Mouse (Mus musculus) neural tube, embryonic 14.5 days (tissue): ENCODE data around the gene Myo1h. TPM values are rescaled to one million over a fixed set of nuclear protein-coding genes. Genes with fewer than 3 reads are reported as not detected.

ENCODE experiments used
- ATAC-seq: fragments of 200-750 bp; cut with Nextera tagmentation; 2 replicates; pipeline ENCODE4 v1.8.0; 2017; ENCODE audit warnings: low read depth, mild to moderate bottlenecking, moderate TSS enrichment, moderate library complexity
- H3K27ac ChIP-seq: fragments of 300-500 bp; sonication (generic); 2 replicates; pipeline ENCODE4 v1.5.1; 2014; ENCODE audit warnings: low read depth, mild to moderate bottlenecking, control low read depth, low read length, moderate library complexity, mixed read lengths
- H3K27me3 ChIP-seq: fragments of 300-500 bp; sonication (generic); 2 replicates; pipeline ENCODE4 v1.6.1; 2014; ENCODE audit warnings: low read length; ENCODE audit not compliant: control insufficient read depth, insufficient read depth
- H3K36me3 ChIP-seq: fragments of 300-500 bp; sonication (generic); 2 replicates; pipeline ENCODE4 v1.6.1; 2014; ENCODE audit warnings: low read length, mixed read lengths; ENCODE audit not compliant: control insufficient read depth, insufficient read depth
- H3K4me1 ChIP-seq: fragments of 300-500 bp; sonication (generic); 2 replicates; pipeline ENCODE4 v1.6.1; 2014; ENCODE audit warnings: low read length; ENCODE audit not compliant: control insufficient read depth, insufficient read depth
- H3K4me2 ChIP-seq: fragments of 300-500 bp; sonication (generic); 2 replicates; pipeline ENCODE4 v1.6.1; 2014; ENCODE audit warnings: mild to moderate bottlenecking, low read depth, low read length, control low read depth
- H3K4me3 ChIP-seq: fragments of 300-500 bp; sonication (generic); 2 replicates; pipeline ENCODE4 v1.5.1; 2014; ENCODE audit warnings: low read depth, low read length, control low read depth, mixed read lengths
- H3K9ac ChIP-seq: fragments of 300-500 bp; sonication (generic); replicated peaks from 2 replicates; pipeline ENCODE4 v1.6.1; 2014; ENCODE audit warnings: low read depth, mild to moderate bottlenecking, control low read depth, low read length, mixed read lengths
- H3K9me3 ChIP-seq: fragments of 300-500 bp; sonication (generic); 2 replicates; pipeline ENCODE4 v1.6.1; 2016; ENCODE audit warnings: low read length; ENCODE audit not compliant: control insufficient read depth
- WGBS: fragments of 180-500 bp; shearing (Covaris S2); extraction: QIAGEN DNeasy Blood & Tissue Kit; methylation state at CpG from one replicate; pipeline ENCODE4 v1.1.7; 2014; 5-methylcytosine and 5-hydroxymethylcytosine counted together
- polyA plus RNA-seq: library from polyadenylated mRNA; unstranded; fragments of >200 nt; fragmentation: Nextera tagmentation; extraction: Ambion mirVana; gene quantifications from 2 replicates; pipeline ENCODE4 v1.2.1, GENCODE M21; 2014

Myo1h gene
- polyA plus RNA-seq, 1 experiment from 2014 or later, result 0.75 TPM

GRCm38 (mm10) chr5:114285398-114285700 is 3.6 kb upstream of the Myo1h start:
- no peak overlapping the region for H3K27ac ChIP-seq
- no peak overlapping the region for H3K9ac ChIP-seq
- H3K4me2 ChIP-seq, result no peak overlapping the region
- H3K27me3 ChIP-seq, result peaks cover 4% of the 10 kb centered on the region; the same call in 1 of the 2 replicates
- no peaks in the 10 kb centered on the region for H3K36me3 ChIP-seq
- no peak overlapping the region for H3K4me3 ChIP-seq
- H3K9me3 ChIP-seq, result no peaks in the 10 kb centered on the region
- 97% methylated on average over 3 of the region's 3 CpGs for WGBS
- no peak for ATAC-seq
- peaks cover 3% of the 10 kb centered on the region; the same call in 1 of the 2 replicates for H3K4me1 ChIP-seq

DNA sequence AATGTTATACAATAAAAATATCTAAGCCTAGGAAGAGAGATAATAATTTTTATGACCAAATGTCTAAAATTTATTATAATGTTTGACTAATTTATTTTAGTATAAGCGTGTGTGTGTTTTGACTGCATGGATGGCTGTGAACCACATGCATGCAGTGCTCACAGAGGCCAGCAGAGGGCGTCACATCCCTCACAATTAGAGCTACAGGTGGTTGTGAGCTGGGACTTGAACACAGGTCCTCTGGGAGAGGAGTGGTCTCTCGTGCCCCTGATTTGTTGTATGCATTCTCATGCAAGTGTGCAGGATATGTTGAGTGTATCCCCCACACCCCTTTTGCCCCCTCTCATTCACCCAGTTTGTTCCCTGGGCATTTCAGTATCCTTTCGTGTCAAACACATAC is 2.9 kb upstream of the Myo1h start:
- Histone ChIP-seq H3K4me3 (no peak overlapping the region), H3K4me1 (peaks cover 3% of the 10 kb centered on the region; the same call in 1 of the 2 replicates), H3K9ac (no peak overlapping the region), H3K27ac (no peak overlapping the region), H3K9me3 (no peaks in the 10 kb centered on the region), H3K36me3 (no peaks in the 10 kb centered on the region), H3K27me3 (peaks cover 4% of the 10 kb centered on the region; the same call in 1 of the 2 replicates), H3K4me2 (no peak overlapping the region)
- 83% methylated on average over 4 of the region's 4 CpGs for WGBS
- ATAC-seq, result no peak

- Histone ChIP-seq H3K36me3 (no peaks in the 10 kb centered on the region), H3K4me1 (peaks cover 3% of the 10 kb centered on the region; the same call in 1 of the 2 replicates), H3K27ac (no peak overlapping the region), H3K4me3 (no peak overlapping the region), H3K9ac (no peak overlapping the region), H3K9me3 (no peaks in the 10 kb centered on the region), H3K27me3 (peaks cover 4% of the 10 kb centered on the region; the same call in 1 of the 2 replicates), H3K4me2 (no peak overlapping the region)
- 85% methylated on average over 16 of the region's 16 CpGs for WGBS
- no peak for ATAC-seq
Observed at GRCm38 (mm10) chr5:114286872-114287571, 1.9 kb upstream of the Myo1h start.

DNA sequence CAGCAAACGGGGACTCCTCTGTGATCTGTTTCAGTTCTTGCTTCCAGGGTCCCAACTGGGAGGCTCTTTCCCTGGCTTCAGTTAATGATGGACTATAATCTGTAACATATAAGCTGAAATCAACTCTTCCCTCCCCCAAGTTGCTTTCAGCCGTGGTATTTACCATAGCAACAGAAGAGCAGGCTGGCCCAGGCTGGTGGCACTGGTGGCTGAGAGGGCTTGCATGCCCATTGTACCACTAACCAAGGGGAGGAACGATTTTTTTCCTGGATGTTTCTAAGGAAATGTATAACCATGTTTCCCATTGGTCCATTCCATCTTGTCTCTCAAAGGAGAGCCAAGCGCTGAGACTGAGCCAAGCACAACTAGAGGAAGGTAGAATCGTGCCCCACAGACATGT is 570 bp upstream of the Myo1h start:
- 86% methylated on average over 5 of the region's 5 CpGs for WGBS
- ATAC-seq, result no peak
- no peak overlapping the region for H3K27ac ChIP-seq
- no peak overlapping the region for H3K9ac ChIP-seq
- peaks cover 3% of the 10 kb centered on the region; the same call in 1 of the 2 replicates for H3K4me1 ChIP-seq
- no peaks in the 10 kb centered on the region for H3K36me3 ChIP-seq
- H3K4me2 ChIP-seq, result no peak overlapping the region
- no peak overlapping the region for H3K4me3 ChIP-seq
- peaks cover 4% of the 10 kb centered on the region; the same call in 1 of the 2 replicates for H3K27me3 ChIP-seq
- no peaks in the 10 kb centered on the region for H3K9me3 ChIP-seq

DNA sequence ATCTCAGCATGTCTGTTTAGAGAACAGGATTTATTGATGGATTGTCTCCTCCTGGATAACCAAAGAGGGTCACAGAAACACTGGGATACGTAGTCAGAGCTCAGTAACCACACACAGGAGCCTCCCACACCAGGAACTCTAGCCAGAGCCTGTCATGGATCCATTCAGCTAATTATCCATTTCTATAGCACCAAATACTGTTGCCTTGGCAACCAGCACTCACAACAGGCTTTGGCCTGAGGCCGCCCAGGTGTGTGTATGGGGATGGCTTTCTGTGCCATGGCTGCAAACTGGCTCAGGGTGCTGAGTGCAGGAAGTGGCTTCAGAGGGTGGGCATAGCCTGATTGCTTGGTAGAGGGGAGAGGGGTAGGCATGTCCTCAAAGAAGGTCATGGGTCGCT is 1.0 kb downstream of the Myo1h start:
- H3K9me3 ChIP-seq, result no peaks in the 10 kb centered on the region
- no peak overlapping the region for H3K9ac ChIP-seq
- peaks cover 3% of the 10 kb centered on the region; the same call in 1 of the 2 replicates for H3K4me1 ChIP-seq
- H3K4me2 ChIP-seq, result no peak overlapping the region
- H3K36me3 ChIP-seq, result no peaks in the 10 kb centered on the region
- WGBS, result 52% methylated on average over 3 of the region's 3 CpGs
- H3K27ac ChIP-seq, result no peak overlapping the region
- H3K27me3 ChIP-seq, result peaks cover 9% of the 10 kb centered on the region; the same call in 1 of the 2 replicates
- peak; percentile 24; the same call in 1 of the 2 replicates for ATAC-seq
- H3K4me3 ChIP-seq, result no peak overlapping the region

- Histone ChIP-seq H3K4me3 (no peak overlapping the region), H3K9me3 (no peaks in the 10 kb centered on the region), H3K27ac (no peak overlapping the region), H3K36me3 (no peaks in the 10 kb centered on the region), H3K27me3 (0 out of 2 replicates have a peak, but pooled peaks cover 6% of the 10 kb centered on the region), H3K4me2 (no peak overlapping the region), H3K9ac (no peak overlapping the region), H3K4me1 (peaks cover 14% of the 10 kb centered on the region; the same call in 1 of the 2 replicates)
- no peak for ATAC-seq
- 15% methylated on average over 22 of the region's 22 CpGs for WGBS
Observed at GRCm38 (mm10) chr5:114296693-114297631, 8.0 kb downstream of the Myo1h start.

DNA sequence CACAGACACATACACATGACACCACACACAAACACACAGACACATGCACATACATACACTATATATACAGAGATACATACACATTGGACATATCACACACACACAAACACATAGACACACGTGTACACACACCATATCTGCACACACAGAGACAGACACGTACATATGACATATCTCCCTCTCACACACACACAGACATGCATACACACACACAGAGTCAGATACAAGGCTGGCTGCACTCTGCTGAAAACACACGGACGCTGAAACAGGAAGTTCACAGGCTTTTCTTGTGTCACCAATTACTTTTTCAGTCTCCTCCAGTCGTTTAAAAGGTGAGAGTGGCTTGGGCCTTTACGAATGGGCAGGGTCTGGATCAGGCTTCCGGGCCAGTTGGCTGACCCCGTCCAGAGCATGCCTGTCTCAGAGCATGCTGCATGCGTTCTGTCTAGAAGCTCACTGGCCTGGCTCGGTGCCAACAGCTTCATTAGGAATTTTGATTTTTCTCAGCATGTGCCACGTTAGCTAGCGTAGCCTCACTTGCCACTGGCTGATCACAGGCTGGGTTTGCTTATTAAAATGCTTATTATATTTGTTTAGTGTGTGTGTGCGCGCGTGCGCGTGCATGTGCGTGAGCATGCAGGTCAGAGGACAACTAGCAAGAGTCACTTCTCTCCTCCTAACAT is 9.4 kb downstream of the Myo1h start:
- WGBS, result 46% methylated on average over 18 of the region's 18 CpGs
- Histone ChIP-seq H3K4me2 (no peak overlapping the region), H3K4me1 (peaks cover 14% of the 10 kb centered on the region; the same call in 1 of the 2 replicates), H3K4me3 (no peak overlapping the region), H3K9ac (no peak overlapping the region), H3K27me3 (0 out of 2 replicates have a peak, but pooled peaks cover 9% of the 10 kb centered on the region), H3K36me3 (no peaks in the 10 kb centered on the region), H3K9me3 (no peaks in the 10 kb centered on the region), H3K27ac (no peak overlapping the region)
- peak; percentile 21; the same call in 1 of the 2 replicates for ATAC-seq

DNA sequence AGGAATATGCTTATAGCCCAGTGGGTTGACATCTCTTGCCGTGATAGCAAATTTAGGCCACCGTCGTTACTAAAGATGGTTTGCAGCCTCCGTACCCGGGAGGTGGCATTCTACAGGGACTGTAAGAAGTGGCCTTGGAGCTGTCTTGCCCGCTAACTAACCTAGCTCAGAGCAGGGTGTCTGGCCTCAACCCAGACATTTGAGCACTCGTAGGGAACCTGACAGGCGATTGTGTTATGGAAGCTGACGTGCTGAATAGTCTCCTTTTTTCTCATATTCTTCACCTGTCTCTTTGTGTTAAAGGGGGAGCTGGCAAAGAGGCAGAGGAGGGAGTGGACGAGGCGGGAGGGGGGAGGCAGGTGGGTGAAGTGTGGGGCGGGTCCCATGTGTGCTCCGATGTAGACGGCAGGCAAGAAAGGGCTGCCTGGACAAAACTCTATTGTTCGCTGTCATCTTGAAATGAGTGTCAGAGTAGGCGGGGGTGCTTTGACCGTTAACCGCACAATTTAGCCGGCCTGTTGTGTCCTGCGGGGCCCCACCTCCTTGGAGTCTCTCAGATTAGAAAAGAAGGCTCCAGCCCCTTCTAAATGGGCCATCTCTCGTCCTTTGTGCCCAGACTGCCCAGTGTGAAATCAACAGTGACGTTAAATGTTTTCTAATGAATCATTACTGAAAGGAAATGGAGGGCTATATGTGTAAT is 10.3 kb downstream of the Myo1h start:
- Histone ChIP-seq H3K27ac (no peak overlapping the region), H3K9me3 (no peaks in the 10 kb centered on the region), H3K27me3 (0 out of 2 replicates have a peak, but pooled peaks cover 6% of the 10 kb centered on the region), H3K9ac (no peak overlapping the region), H3K36me3 (no peaks in the 10 kb centered on the region), H3K4me1 (peaks cover 14% of the 10 kb centered on the region; the same call in 1 of the 2 replicates), H3K4me2 (no peak overlapping the region), H3K4me3 (no peak overlapping the region)
- no peak for ATAC-seq
- WGBS, result 14% methylated on average over 22 of the region's 22 CpGs
